Mouse (Mus musculus) C2C12 (cell line): ENCODE measurements at regions not wholly inside any gene's neighbourhood (a gene's known extent, or its start where the extent isn't known, plus 50 kb on each side); places are given as distances from the start of the nearest gene placed in this dataset.

Experiments
- CEBPB ChIP-seq: IDR thresholded peaks from one replicate; pipeline ENCODE4 v1.6.1; 2011; ENCODE audit warnings: low read depth, mild to moderate bottlenecking, control low read depth, moderate library complexity
- CTCF ChIP-seq: IDR thresholded peaks from one replicate; pipeline ENCODE4 v1.5.1; 2011; ENCODE audit not compliant: control insufficient read depth, insufficient read depth, insufficient read length
- MYOD1 ChIP-seq: IDR thresholded peaks from one replicate; pipeline ENCODE4 v1.6.1; 2011; ENCODE audit warnings: low read depth; ENCODE audit not compliant: control insufficient read depth, insufficient read length
- MYOG ChIP-seq: IDR thresholded peaks from one replicate; pipeline ENCODE4 v1.6.1; 2011; ENCODE audit not compliant: control insufficient read depth, insufficient read length; ENCODE audit errors: extremely low read depth
- USF1 ChIP-seq: IDR thresholded peaks from one replicate; pipeline ENCODE4 v1.6.1; 2011; ENCODE audit warnings: low read depth, mild to moderate bottlenecking, control low read depth, moderate library complexity

- TF ChIP-seq CTCF (no peak), MYOG (no peak), USF1 (no peak), MYOD1 (no peak), CEBPB (no peak)
These were observed 284.0 kb downstream of the Gabrg2 start for GRCm38 (mm10) chr11:41716616-41717015.
